Mouse (Mus musculus): Measurements from ENCODE around the gene Dync1li2. TPM values are rescaled to one million over a fixed set of nuclear protein-coding genes. Genes with fewer than 3 reads are reported as not detected.

Gene Dync1li2
- total and polyA plus RNA-seq, 3 experiments = 20.2 to 107 (median 86.8) TPM

GRCm38 (mm10) chr8:104406340-104407128 is 36.3 kb downstream of the Dync1li2 start:
- peaks cover 6% of the 10 kb centered on the region for H3K4me1 ChIP-seq (ENCODE audit: control insufficient read depth, insufficient read depth, low read length)
- no peaks in the 10 kb centered on the region for H3K27me3 ChIP-seq (ENCODE audit: control insufficient read depth, insufficient read depth, low read length)
- DNase-seq = no peak
- H3K36me3 ChIP-seq (ENCODE audit: control insufficient read depth, insufficient read depth, low read length) = no peaks in the 10 kb centered on the region
- no peaks in the 10 kb centered on the region for H3K79me2 ChIP-seq (replicated peaks; ENCODE audit: control insufficient read depth, insufficient read depth, low read length)
- H3K27ac ChIP-seq = no peak overlapping the region
- TF ChIP-seq CTCF (IDR thresholded peaks at IDR 0.05) (no peak), POLR2A (IDR thresholded peaks at IDR 0.05; ENCODE audit: insufficient read depth, low read depth, low read length) (no peak), EP300 (IDR thresholded peaks at IDR 0.05; ENCODE audit: insufficient read depth, low read depth, low read length) (no peak)
- intact Hi-C loops (cut with DNase I) = no loop called here
- no peak overlapping the region for H3K9ac ChIP-seq (ENCODE audit: low read depth, low read length)
- no peak overlapping the region for H3K4me3 ChIP-seq
- WGBS = 89% methylated on average over 6 of the region's 6 CpGs

GRCm38 (mm10) chr8:104405430-104406187 is 37.2 kb downstream of the Dync1li2 start:
- WGBS = 25% methylated on average over 15 of the region's 15 CpGs
- DNase-seq = peak in 1 of 2 experiments; percentile 36
- Histone ChIP-seq H3K9ac (ENCODE audit: low read depth, low read length) (peak overlapping the region; percentile 31; the same call in 1 of the 2 replicates), H3K79me2 (replicated peaks; ENCODE audit: control insufficient read depth, insufficient read depth, low read length) (no peaks in the 10 kb centered on the region), H3K4me1 (ENCODE audit: control insufficient read depth, insufficient read depth, low read length) (peaks cover 6% of the 10 kb centered on the region), H3K36me3 (ENCODE audit: control insufficient read depth, insufficient read depth, low read length) (no peaks in the 10 kb centered on the region), H3K27me3 (ENCODE audit: control insufficient read depth, insufficient read depth, low read length) (no peaks in the 10 kb centered on the region), H3K4me3 (no peak overlapping the region), H3K27ac (peak overlapping the region; percentile 56)
- intact Hi-C loops (cut with DNase I) = no loop called here
- no peak for TF ChIP-seq EP300 (IDR thresholded peaks at IDR 0.05; ENCODE audit: insufficient read depth, low read depth, low read length)
- no peak for TF ChIP-seq POLR2A (IDR thresholded peaks at IDR 0.05; ENCODE audit: insufficient read depth, low read depth, low read length)
- TF ChIP-seq CTCF (IDR thresholded peaks at IDR 0.05) = no peak

GRCm38 (mm10) chr8:104403596-104403995 is 39.3 kb downstream of the Dync1li2 start:
- no peaks in the 10 kb centered on the region for H3K27me3 ChIP-seq (ENCODE audit: control insufficient read depth, insufficient read depth, low read length)
- intact Hi-C loops (cut with DNase I) = no loop called here
- peaks cover 6% of the 10 kb centered on the region for H3K4me1 ChIP-seq (ENCODE audit: control insufficient read depth, insufficient read depth, low read length)
- no peak overlapping the region for H3K27ac ChIP-seq
- 73% methylated on average over 3 of the region's 3 CpGs for WGBS
- H3K4me3 ChIP-seq = no peak overlapping the region
- peak; percentile 67 for TF ChIP-seq CTCF (IDR thresholded peaks at IDR 0.05)
- TF ChIP-seq EP300 (IDR thresholded peaks at IDR 0.05; ENCODE audit: insufficient read depth, low read depth, low read length) = no peak
- no peak for TF ChIP-seq POLR2A (IDR thresholded peaks at IDR 0.05; ENCODE audit: insufficient read depth, low read depth, low read length)
- no peaks in the 10 kb centered on the region for H3K36me3 ChIP-seq (ENCODE audit: control insufficient read depth, insufficient read depth, low read length)
- no peaks in the 10 kb centered on the region for H3K79me2 ChIP-seq (replicated peaks; ENCODE audit: control insufficient read depth, insufficient read depth, low read length)
- H3K9ac ChIP-seq (ENCODE audit: low read depth, low read length) = no peak overlapping the region
- no peak for DNase-seq

- Histone ChIP-seq H3K9ac (ENCODE audit: low read depth, low read length) (peak within 1 kb of the TSS; percentile 88), H3K27ac (peak within 1 kb of the TSS; percentile 82), H3K36me3 (ENCODE audit: control insufficient read depth, insufficient read depth, low read length) (no peaks in the 10 kb centered on the region), H3K79me2 (replicated peaks; ENCODE audit: control insufficient read depth, insufficient read depth, low read length) (peaks cover 5% of the 10 kb centered on the region), H3K27me3 (ENCODE audit: control insufficient read depth, insufficient read depth, low read length) (no peaks in the 10 kb centered on the region), H3K4me1 (ENCODE audit: control insufficient read depth, insufficient read depth, low read length) (peaks cover 2% of the 10 kb centered on the region; the same call in 1 of the 2 replicates), H3K4me3 (peak within 1 kb of the TSS; percentile 94)
- intact Hi-C loops (cut with DNase I) = loop anchor here (2.0 to 5.0 kb wide), 3 partner anchors 19 to 51 kb away; partner anchors contain the start of gene Dync1li2
- DNase-seq = peak; percentile 82 to 83
- no peak for TF ChIP-seq CTCF (IDR thresholded peaks at IDR 0.05)
- TF ChIP-seq POLR2A (IDR thresholded peaks at IDR 0.05; ENCODE audit: insufficient read depth, low read depth, low read length) = no peak
- TF ChIP-seq EP300 (IDR thresholded peaks at IDR 0.05; ENCODE audit: insufficient read depth, low read depth, low read length) = no peak
- 2% methylated on average over 45 of the region's 54 CpGs for WGBS
Observed at GRCm38 (mm10) chr8:104395703-104396357, 47.0 kb downstream of the Dync1li2 start, which contains the start of gene Cmtm4. Gene Cmtm4 (minus strand): TSS chr8:104395807.

GRCm38 (mm10) chr8:104394801-104395702 is 47.8 kb downstream of the Dync1li2 start:
- under 1% methylated on average over 75 of the region's 82 CpGs for whole genome bisulfite sequencing
- H3K36me3 ChIP-seq (ENCODE audit: control insufficient read depth, insufficient read depth, low read length) = no peaks in the 10 kb centered on the region
- TF ChIP-seq EP300 (IDR thresholded peaks at IDR 0.05; ENCODE audit: insufficient read depth, low read depth, low read length) (no peak), CTCF (IDR thresholded peaks at IDR 0.05) (peak; percentile 17; the same call in 1 of the 2 replicates)
- intact Hi-C loops (cut with DNase I) = loop anchor here (2.0 to 5.0 kb wide), 3 partner anchors 18 to 50 kb away; partner anchors contain the start of gene Dync1li2
- peak in 1 of 2 experiments; percentile 24 for DNase-seq
- H3K9ac ChIP-seq (ENCODE audit: low read depth, low read length) = peak overlapping the region; percentile 88
- peaks cover 5% of the 10 kb centered on the region for H3K79me2 ChIP-seq (replicated peaks; ENCODE audit: control insufficient read depth, insufficient read depth, low read length)
- H3K4me1 ChIP-seq (ENCODE audit: control insufficient read depth, insufficient read depth, low read length) = peaks cover 2% of the 10 kb centered on the region; the same call in 1 of the 2 replicates
- H3K4me3 ChIP-seq = peak overlapping the region; percentile 94
- no peaks in the 10 kb centered on the region for H3K27me3 ChIP-seq (ENCODE audit: control insufficient read depth, insufficient read depth, low read length)
- H3K27ac ChIP-seq = peak overlapping the region; percentile 82
